Mouse (Mus musculus): ENCODE measurements around the gene Tgfb1i1. TPM values are rescaled to one million over a fixed set of nuclear protein-coding genes. Genes with fewer than 3 reads are reported as not detected.

Tgfb1i1 gene
- polyA plus RNA-seq, 1 experiment from 2014 or later, result 50.9 TPM

DNA sequence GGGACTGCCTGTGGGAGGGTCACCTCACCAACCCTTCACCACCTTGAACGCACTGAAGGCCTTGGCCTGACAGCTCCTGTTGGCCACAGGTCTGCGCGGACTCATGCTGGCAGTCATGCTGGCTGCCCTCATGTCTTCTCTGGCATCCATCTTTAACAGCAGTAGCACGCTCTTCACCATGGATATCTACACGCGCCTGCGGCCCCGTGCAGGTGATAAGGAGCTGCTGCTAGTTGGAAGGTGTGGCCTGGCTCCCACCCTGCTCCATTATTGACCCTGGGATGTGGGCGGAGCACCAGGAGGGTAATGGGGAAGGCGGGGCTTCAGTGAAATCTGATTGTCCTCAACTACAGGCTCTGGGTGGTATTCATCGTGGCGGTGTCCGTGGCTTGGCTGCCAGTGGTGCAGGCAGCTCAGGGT, 23.8 kb downstream of the Tgfb1i1 start:
- peaks cover 44% of the 10 kb centered on the region for H3K36me3 ChIP-seq
- H3K9me3 ChIP-seq (replicated peaks), result no peaks in the 10 kb centered on the region
- no peak overlapping the region for H3K4me3 ChIP-seq
- H3K27me3 ChIP-seq, result no peaks in the 10 kb centered on the region
- no peaks in the 10 kb centered on the region for H3K4me1 ChIP-seq
- no peak overlapping the region for H3K4me2 ChIP-seq (replicated peaks)
- no peak for ATAC-seq (ENCODE audit: low FRiP score)
- no peak overlapping the region for H3K9ac ChIP-seq
- 60% methylated on average over 13 of the region's 13 CpGs for WGBS
- no peak overlapping the region for H3K27ac ChIP-seq

DNA sequence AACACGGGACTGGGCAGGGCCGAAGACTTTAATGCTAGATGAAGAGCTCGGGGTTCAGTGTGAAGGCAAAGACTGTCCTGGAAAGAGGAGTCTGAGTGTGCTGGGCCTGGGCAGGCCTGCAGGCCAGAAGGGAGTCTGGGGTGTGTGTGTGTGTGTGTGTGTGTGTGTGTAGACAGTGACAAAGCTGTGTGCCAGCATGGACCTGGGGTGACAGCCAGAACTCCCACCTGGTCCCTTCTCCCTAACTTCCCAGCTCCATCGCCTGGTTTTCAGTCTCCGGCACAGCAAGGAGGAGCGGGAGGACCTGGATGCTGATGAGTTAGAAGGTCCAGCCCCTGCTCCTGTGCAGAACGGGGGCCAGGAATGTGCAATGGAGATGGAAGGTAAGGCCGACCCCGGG, 24.9 kb downstream of the Tgfb1i1 start:
- H3K9me3 ChIP-seq (replicated peaks), result no peaks in the 10 kb centered on the region
- H3K4me3 ChIP-seq, result no peak overlapping the region
- H3K4me2 ChIP-seq (replicated peaks), result no peak overlapping the region
- no peak overlapping the region for H3K9ac ChIP-seq
- no peak overlapping the region for H3K27ac ChIP-seq
- no peak for ATAC-seq (ENCODE audit: low FRiP score)
- peaks cover 55% of the 10 kb centered on the region for H3K36me3 ChIP-seq
- 97% methylated on average over 9 of the region's 9 CpGs for WGBS
- no peaks in the 10 kb centered on the region for H3K27me3 ChIP-seq
- H3K4me1 ChIP-seq, result no peaks in the 10 kb centered on the region

DNA sequence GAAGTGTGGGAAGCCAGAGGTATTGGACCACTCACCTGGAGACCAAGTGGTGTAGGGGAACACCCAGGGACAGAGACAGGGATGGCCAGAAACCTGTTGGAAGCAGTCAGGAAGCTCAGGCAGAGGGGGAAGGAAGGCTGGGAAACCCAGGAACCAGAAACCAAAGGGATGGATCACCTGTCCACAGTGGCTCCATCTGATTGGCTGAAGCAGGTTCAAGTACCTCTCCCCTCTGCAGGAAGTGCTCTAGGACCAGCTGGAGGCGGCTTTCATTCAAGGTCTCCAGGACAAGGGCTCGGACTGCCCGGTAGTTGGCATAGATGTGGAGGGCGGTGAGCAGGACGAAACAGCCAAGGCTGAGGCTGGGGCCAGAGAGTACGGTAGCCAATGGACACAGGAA, 29.4 kb downstream of the Tgfb1i1 start:
- Histone ChIP-seq H3K4me3 (no peak overlapping the region), H3K9ac (no peak overlapping the region), H3K27ac (no peak overlapping the region), H3K27me3 (peaks cover 5% of the 10 kb centered on the region; the same call in 1 of the 2 replicates), H3K4me1 (peaks cover 2% of the 10 kb centered on the region; the same call in 1 of the 2 replicates), H3K4me2 (replicated peaks) (no peak overlapping the region), H3K36me3 (peaks cover 60% of the 10 kb centered on the region), H3K9me3 (replicated peaks) (no peaks in the 10 kb centered on the region)
- 86% methylated on average over 6 of the region's 6 CpGs for WGBS
- no peak for ATAC-seq (ENCODE audit: low FRiP score)

DNA sequence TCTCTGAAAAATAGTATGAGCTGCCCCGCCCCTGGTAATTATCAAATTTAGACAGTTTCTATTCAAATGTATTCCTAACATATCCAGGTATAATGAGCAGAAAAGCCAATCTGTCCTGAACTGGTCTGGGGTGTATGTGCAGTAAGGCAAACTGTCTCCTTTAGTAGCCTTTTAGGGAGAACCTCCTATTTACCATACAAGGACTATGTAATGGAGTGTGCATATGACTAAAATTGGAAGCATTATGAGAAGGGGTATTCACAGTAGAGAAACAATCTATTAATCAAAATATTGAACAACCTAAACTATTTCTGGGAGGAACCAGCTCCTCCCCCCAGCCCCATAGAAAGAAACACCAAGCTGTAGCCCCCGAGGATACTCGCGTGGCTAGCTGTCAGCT, 33.1 kb downstream of the Tgfb1i1 start:
- no peak for ATAC-seq (ENCODE audit: low FRiP score)
- Histone ChIP-seq H3K4me2 (replicated peaks) (no peak overlapping the region), H3K27ac (no peak overlapping the region), H3K9ac (no peak overlapping the region), H3K9me3 (replicated peaks) (no peaks in the 10 kb centered on the region), H3K27me3 (peaks cover 5% of the 10 kb centered on the region; the same call in 1 of the 2 replicates), H3K4me3 (no peak overlapping the region), H3K36me3 (peaks cover 29% of the 10 kb centered on the region), H3K4me1 (peaks cover 13% of the 10 kb centered on the region)
- 90% methylated on average over 4 of the region's 4 CpGs for WGBS

DNA sequence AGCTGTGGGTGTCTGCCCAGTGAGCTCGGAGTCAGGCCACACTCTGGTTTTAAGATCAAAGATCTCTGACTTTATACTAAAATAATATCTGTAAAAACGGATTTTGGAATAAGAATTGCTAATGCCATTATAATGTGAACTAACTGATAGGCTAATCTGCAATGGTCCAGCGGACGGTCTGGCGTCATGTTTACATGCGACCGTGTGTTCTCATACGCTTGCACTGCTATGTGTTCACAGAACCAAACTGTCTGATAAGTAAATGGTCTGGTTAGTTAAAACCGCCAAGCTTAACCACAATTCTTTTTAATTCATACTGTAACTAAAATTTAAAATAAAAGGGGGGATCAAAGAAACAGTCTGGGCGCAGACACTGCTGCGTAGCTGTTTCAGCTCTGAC, 35.2 kb downstream of the Tgfb1i1 start:
- Histone ChIP-seq H3K27ac (no peak overlapping the region), H3K9ac (no peak overlapping the region), H3K4me2 (replicated peaks) (no peak overlapping the region), H3K36me3 (peaks cover 11% of the 10 kb centered on the region), H3K4me1 (peaks cover 13% of the 10 kb centered on the region), H3K27me3 (peaks cover 5% of the 10 kb centered on the region; the same call in 1 of the 2 replicates), H3K4me3 (no peak overlapping the region), H3K9me3 (replicated peaks) (no peaks in the 10 kb centered on the region)
- ATAC-seq (ENCODE audit: low FRiP score), result no peak
- 81% methylated on average over 11 of the region's 11 CpGs for WGBS

DNA sequence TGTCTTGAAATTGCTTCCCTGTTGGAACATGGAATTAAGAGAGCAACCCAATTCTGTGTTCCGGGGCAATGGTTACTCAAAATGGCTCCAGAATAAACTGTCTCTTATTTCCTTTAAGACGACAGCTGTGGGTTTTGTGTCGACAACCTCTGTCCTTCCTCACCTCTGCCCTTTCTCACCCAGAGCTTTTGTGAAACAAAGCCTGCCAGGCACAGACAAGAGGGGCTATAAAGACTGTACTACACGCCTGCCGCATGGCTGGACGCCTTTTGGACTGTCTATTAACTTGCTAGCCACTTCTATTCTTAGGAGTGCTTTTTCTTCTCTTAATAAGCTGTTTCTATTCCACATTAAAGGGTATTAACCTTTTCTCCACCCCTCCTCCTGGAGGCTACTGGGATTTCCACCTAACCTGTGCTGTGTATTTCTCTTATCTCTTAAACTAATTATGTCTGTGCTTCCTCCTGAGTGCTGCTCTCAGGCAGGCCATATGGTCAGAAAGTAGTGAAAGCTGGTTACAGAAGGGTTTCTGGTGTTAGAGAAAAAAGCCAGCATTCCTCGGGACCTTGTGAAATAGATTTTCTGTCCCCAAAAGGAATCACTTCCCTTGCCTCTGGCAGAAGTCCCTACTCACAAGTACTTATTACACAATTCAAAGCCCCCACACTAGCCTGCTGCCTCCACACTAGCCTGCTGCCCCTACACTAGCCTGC, 36.1 kb downstream of the Tgfb1i1 start:
- H3K27me3 ChIP-seq, result peaks cover 5% of the 10 kb centered on the region; the same call in 1 of the 2 replicates
- H3K36me3 ChIP-seq, result peaks cover 18% of the 10 kb centered on the region
- peak overlapping the region; percentile 17; the same call in 1 of the 2 replicates for H3K27ac ChIP-seq
- no peak overlapping the region for H3K4me2 ChIP-seq (replicated peaks)
- no peaks in the 10 kb centered on the region for H3K9me3 ChIP-seq (replicated peaks)
- no peak overlapping the region for H3K9ac ChIP-seq
- H3K4me1 ChIP-seq, result peaks cover 11% of the 10 kb centered on the region
- WGBS, result 11% methylated on average over 7 of the region's 7 CpGs
- no peak overlapping the region for H3K4me3 ChIP-seq
- no peak for ATAC-seq (ENCODE audit: low FRiP score)

DNA sequence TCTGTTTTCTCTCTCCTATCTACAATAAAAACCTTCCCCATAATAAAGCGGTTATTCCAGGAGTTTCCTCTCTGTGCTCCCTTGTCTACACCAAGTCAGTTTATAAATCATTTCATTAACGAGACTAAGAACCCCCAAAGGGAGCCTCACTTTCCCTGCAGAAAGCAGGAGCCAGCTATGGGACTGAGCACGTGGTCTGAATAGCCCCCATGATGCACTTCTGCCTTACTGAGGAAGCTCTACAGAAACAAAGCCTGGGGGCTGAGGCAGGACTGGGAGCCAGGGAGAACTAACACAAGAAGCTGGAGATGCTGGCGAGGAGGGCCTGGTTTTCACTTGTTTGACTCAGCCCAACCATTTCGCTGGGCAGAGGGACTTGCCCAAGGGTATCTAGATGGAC, 37.4 kb downstream of the Tgfb1i1 start:
- Histone ChIP-seq H3K4me2 (replicated peaks) (no peak overlapping the region), H3K27me3 (peaks cover 5% of the 10 kb centered on the region; the same call in 1 of the 2 replicates), H3K9ac (no peak overlapping the region), H3K9me3 (replicated peaks) (no peaks in the 10 kb centered on the region), H3K36me3 (peaks cover 22% of the 10 kb centered on the region; the same call in 1 of the 2 replicates), H3K4me3 (no peak overlapping the region), H3K27ac (no peak overlapping the region), H3K4me1 (peaks cover 11% of the 10 kb centered on the region)
- ATAC-seq (ENCODE audit: low FRiP score), result no peak
- 56% methylated on average over 5 of the region's 5 CpGs for WGBS

DNA sequence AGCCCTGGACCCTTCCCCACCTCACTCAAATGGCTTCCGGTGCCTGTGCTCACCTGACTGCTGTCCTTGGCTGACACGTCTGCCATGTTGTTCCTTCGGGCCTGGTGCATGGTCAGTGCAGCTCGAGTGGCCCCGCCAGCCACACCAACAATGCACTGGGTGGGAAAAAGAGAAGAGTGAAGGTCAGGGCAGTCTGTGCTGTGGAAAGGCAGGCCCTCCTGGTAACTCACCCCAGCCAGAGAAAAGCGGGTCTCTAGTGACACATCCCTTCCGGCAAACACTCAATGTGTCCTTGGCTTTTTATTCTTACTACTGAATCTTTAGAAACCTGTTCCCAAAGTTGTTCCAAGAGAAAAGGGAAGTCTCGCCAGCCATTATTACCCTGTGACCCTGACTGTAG, 38.4 kb downstream of the Tgfb1i1 start:
- no peak overlapping the region for H3K4me3 ChIP-seq
- WGBS, result 93% methylated on average over 8 of the region's 8 CpGs
- no peak for ATAC-seq (ENCODE audit: low FRiP score)
- H3K9ac ChIP-seq, result no peak overlapping the region
- no peak overlapping the region for H3K27ac ChIP-seq
- no peaks in the 10 kb centered on the region for H3K9me3 ChIP-seq (replicated peaks)
- peaks cover 17% of the 10 kb centered on the region; the same call in 1 of the 2 replicates for H3K36me3 ChIP-seq
- peaks cover 11% of the 10 kb centered on the region for H3K4me1 ChIP-seq
- no peaks in the 10 kb centered on the region for H3K27me3 ChIP-seq
- no peak overlapping the region for H3K4me2 ChIP-seq (replicated peaks)

DNA sequence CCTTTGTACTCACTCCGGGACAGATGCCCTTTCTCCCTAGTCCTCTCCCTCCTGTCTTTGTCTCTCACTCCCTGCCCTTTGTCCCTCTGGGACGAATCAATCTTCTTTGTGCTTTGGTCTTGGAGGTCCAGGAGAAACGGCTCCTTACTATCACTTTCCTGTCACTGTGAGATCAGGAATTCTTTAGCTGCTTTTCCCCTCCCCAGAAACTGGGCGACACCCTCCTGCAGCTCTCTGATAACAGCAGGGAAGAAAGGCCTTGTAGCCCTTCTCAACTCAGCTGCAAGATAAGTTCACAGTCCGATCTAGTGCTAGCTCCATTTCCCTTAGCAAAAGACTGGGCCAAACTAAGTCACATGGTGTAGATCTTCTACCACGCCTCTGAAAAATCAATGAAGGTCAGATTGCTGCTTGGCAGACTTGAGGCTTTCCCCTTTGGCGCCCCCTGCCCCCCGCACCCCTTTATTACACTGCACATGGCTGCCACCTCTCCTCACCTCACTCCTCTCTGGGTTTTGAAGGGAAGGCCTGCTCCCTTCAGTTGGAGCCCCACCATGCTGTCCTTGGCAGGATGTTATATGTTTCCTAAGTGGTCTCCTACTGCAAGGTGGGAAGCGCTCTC, 42.4 kb downstream of the Tgfb1i1 start:
- no peak overlapping the region for H3K9ac ChIP-seq
- H3K4me3 ChIP-seq, result no peak overlapping the region
- no peaks in the 10 kb centered on the region for H3K9me3 ChIP-seq (replicated peaks)
- peaks cover 2% of the 10 kb centered on the region; the same call in 1 of the 2 replicates for H3K4me1 ChIP-seq
- H3K27ac ChIP-seq, result no peak overlapping the region
- H3K4me2 ChIP-seq (replicated peaks), result no peak overlapping the region
- peaks cover 19% of the 10 kb centered on the region; the same call in 1 of the 2 replicates for H3K36me3 ChIP-seq
- ATAC-seq (ENCODE audit: low FRiP score), result no peak
- 18% methylated on average over 9 of the region's 9 CpGs for WGBS
- H3K27me3 ChIP-seq, result no peaks in the 10 kb centered on the region

DNA sequence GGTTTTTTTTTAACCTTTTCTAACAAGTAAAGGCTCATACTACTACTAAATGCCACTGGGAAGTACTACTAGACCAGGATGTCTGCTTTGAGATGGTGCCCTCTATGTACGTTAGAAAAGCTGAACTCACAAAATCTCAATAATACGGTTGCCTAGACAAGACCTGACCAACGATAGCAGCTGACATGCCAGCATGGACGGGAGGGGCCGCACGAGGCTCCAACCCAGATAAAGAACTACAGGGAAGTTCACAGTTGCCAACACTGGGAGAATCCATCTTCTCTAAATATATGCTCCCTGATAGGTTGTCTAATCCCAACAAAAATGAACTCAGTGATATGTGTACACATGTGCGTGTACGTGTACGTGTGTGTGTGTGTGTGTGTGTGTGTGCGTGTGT, 48.2 kb downstream of the Tgfb1i1 start:
- no peak for ATAC-seq (ENCODE audit: low FRiP score)
- 90% methylated on average over 10 of the region's 10 CpGs for WGBS

DNA sequence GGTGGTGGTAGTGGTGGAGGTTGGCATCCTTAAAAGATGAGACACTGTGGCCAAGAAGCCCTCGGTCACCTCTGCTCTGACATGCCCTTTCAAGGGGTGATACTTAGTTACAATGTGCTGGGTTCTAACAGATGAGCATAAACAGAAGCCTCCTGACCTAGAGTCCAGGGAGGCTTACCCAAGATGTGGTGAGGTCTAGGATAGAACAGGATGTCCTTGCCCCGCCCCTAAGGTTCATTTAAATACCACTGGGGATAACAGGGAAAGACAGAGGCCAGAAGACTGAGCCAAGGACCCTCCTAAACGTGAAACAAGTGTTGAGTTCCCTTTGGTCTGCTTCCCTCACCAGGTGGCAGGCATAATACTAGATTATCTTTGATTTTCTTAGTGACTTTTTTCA, 49.9 kb downstream of the Tgfb1i1 start:
- H3K9me3 ChIP-seq (replicated peaks), result no peaks in the 10 kb centered on the region
- 62% methylated on average over 3 of the region's 3 CpGs for WGBS
- H3K36me3 ChIP-seq, result peaks cover 6% of the 10 kb centered on the region
- 0 out of 2 replicates have a peak overlapping the region, but pooled peaks have one; percentile 41 for H3K9ac ChIP-seq
- 0 out of 2 replicates have a peak, but pooled peaks cover 3% of the 10 kb centered on the region for H3K27me3 ChIP-seq
- H3K4me2 ChIP-seq (replicated peaks), result no peak overlapping the region
- ATAC-seq (ENCODE audit: low FRiP score), result no peak
- no peak overlapping the region for H3K27ac ChIP-seq
- H3K4me1 ChIP-seq, result peaks cover 14% of the 10 kb centered on the region
- no peak overlapping the region for H3K4me3 ChIP-seq

More for the DNA sequence above, 48.2 kb downstream of the Tgfb1i1 start:
- no peak overlapping the region for H3K4me2 ChIP-seq (replicated peaks)
- H3K4me3 ChIP-seq, result no peak overlapping the region
- H3K9ac ChIP-seq, result no peak overlapping the region
- H3K36me3 ChIP-seq, result peaks cover 8% of the 10 kb centered on the region
- H3K27me3 ChIP-seq, result no peaks in the 10 kb centered on the region
- peaks cover 14% of the 10 kb centered on the region for H3K4me1 ChIP-seq
- H3K9me3 ChIP-seq (replicated peaks), result no peaks in the 10 kb centered on the region
- H3K27ac ChIP-seq, result no peak overlapping the region

DNA sequence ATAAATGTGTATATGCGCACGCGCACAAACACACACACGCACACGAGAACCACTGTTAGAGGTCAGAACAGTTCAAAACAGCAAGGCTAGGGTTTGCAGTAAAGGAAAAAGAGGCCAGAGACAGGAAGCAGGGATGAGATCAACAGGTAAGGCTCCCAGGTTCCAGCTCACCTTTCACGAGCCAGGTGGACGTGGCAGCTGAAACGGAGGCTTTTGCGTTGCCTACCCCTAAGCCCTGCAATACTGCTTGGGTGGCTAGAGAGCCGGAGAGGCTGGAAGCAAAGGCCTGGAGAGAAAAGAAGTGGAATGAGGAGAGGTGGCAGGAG, 50.6 kb downstream of the Tgfb1i1 start:
- 39% methylated on average over 10 of the region's 10 CpGs for WGBS
- Histone ChIP-seq H3K9me3 (replicated peaks) (no peaks in the 10 kb centered on the region), H3K4me2 (replicated peaks) (peak overlapping the region; percentile 85), H3K27ac (no peak overlapping the region), H3K27me3 (0 out of 2 replicates have a peak, but pooled peaks cover 3% of the 10 kb centered on the region), H3K9ac (peak overlapping the region; percentile 89), H3K4me1 (peaks cover 14% of the 10 kb centered on the region), H3K4me3 (peak overlapping the region; percentile 80), H3K36me3 (peaks cover 6% of the 10 kb centered on the region)
- ATAC-seq (ENCODE audit: low FRiP score), result no peak
